ENCODE assay signal across 9 mouse cellular contexts in the genomic region with DNA sequence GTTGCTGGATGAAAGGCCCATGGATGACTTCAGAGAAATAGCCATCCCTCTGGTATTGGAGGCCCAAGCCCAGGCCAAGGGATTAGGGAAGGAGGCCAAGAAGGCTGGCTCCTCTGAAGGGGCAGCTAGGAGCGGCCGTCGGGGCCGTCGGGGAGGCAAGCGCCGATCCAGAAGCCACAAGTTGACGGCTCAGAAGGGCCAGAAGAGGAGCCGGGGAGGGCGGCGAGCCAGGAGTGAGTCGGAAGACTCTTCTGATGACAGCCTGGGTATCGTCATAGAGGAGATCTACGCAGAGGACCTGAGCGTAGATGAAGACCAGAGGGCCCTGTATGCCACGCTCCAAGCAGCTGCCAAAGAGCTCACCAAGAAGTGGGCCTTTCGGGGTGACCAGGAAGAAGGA. TPM values are rescaled to one million over a fixed set of nuclear protein-coding genes. Genes with fewer than 3 reads are reported as not detected.
DNase-seq lines count a peak whose midpoint lies in the region; ATAC-seq lines count a peak whose summit lies in the region.
"Had no signal": no experiment of that assay in that cellular context is flagged by ENCODE, and none has a peak within 500 bp of the region (broad histone marks: within the 10 kb centered on the region; RNA-seq: fewer than 3 reads in every experiment).

No protein-coding gene starts in this region.

- no peak for DNase-seq in kidney, adult 11 months
- DNase-seq in cerebellum, adult 9-10 months = peak; percentile 71
- no peak for DNase-seq in ovary, postnatal 10 days (ENCODE audit: low spot score)
- no peak for DNase-seq in right cerebral cortex, adult 2 months (ENCODE audit: low spot score in 2 of 2)

- peaks cover 52% of the 10 kb centered on the region for H3K4me1 ChIP-seq in kidney, embryonic 16.5 days (ENCODE audit: insufficient read depth, low read length)
- peaks cover 29 to 48% of the 10 kb centered on the region in 2 experiments for H3K4me1 ChIP-seq in heart, embryonic 14.5 days (ENCODE audit: control insufficient read depth in 2 of 2, insufficient read depth in 2 of 2, low read length in 2 of 2)
- H3K4me1 ChIP-seq in midbrain, embryonic 13.5 days (replicated peaks) = peaks cover 93% of the 10 kb centered on the region

- no peak overlapping the region for H3K27ac ChIP-seq in kidney, embryonic 16.5 days (ENCODE audit: low read length)
- no peak overlapping the region for H3K27ac ChIP-seq in heart, embryonic 14.5 days (replicated peaks in 1 of 2; ENCODE audit: control insufficient read depth in 1 of 2, insufficient read depth in 1 of 2, low read depth in 2 of 2, low read length in 2 of 2)
- peak overlapping the region; percentile 96 for H3K27ac ChIP-seq in midbrain, embryonic 13.5 days

- H3K36me3 ChIP-seq in kidney, embryonic 16.5 days (ENCODE audit: insufficient read depth, low read length) = no peaks in the 10 kb centered on the region
- H3K36me3 ChIP-seq in heart, embryonic 14.5 days (ENCODE audit: control insufficient read depth, insufficient read depth, low read length) = no peaks in the 10 kb centered on the region
- H3K36me3 ChIP-seq in midbrain, embryonic 13.5 days = 0 out of 2 replicates have a peak, but pooled peaks cover 2% of the 10 kb centered on the region

- 23% methylated on average over 17 of the region's 17 CpGs for WGBS in kidney, embryonic 16.5 days
- WGBS in heart, embryonic 14.5 days = 12% methylated on average over 17 of the region's 17 CpGs
- WGBS in midbrain, embryonic 13.5 days = 10% methylated on average over 17 of the region's 17 CpGs

- ATAC-seq in kidney, embryonic 16.5 days (ENCODE audit: low FRiP score, low TSS enrichment) = no peak
- no peak for ATAC-seq in heart, embryonic 14.5 days (ENCODE audit: insufficient number of reproducible peaks, insufficient read depth, low FRiP score, low read depth)
- no peak for ATAC-seq in midbrain, embryonic 13.5 days
- no peak for ATAC-seq in erythroblast, adult 5-6 weeks (replicated peaks; ENCODE audit: low FRiP score, poor library complexity, severe bottlenecking)

- peak overlapping the region; percentile 88 for H3K4me2 ChIP-seq in kidney, embryonic 16.5 days (replicated peaks; ENCODE audit: low read depth, low read length)
- peak overlapping the region; percentile 94 for H3K4me2 ChIP-seq in heart, embryonic 14.5 days (ENCODE audit: low read length)
- peak overlapping the region; percentile 95 for H3K4me2 ChIP-seq in midbrain, embryonic 13.5 days (replicated peaks)

- peaks cover 52% of the 10 kb centered on the region for H3K27me3 ChIP-seq in kidney, embryonic 16.5 days (ENCODE audit: insufficient read depth, low read length)
- H3K27me3 ChIP-seq in heart, embryonic 14.5 days (ENCODE audit: control insufficient read depth, insufficient read depth, low read length) = peaks cover 42% of the 10 kb centered on the region
- H3K27me3 ChIP-seq in midbrain, embryonic 13.5 days = peaks cover 45% of the 10 kb centered on the region

- H3K9ac ChIP-seq in kidney, embryonic 16.5 days (replicated peaks; ENCODE audit: low read length) = peak overlapping the region; percentile 5
- H3K9ac ChIP-seq in heart, embryonic 14.5 days (ENCODE audit: low read length) = no peak overlapping the region
- peak overlapping the region; percentile 98 for H3K9ac ChIP-seq in midbrain, embryonic 13.5 days (replicated peaks)

- H3K4me3 ChIP-seq in kidney, embryonic 16.5 days (ENCODE audit: low read length) = peak overlapping the region; percentile 71
- peak overlapping the region in 1 of 2 experiments; percentile 63; a peak in 2 of 4 replicates for H3K4me3 ChIP-seq in heart, embryonic 14.5 days (ENCODE audit: control insufficient read depth in 1 of 2, insufficient read depth in 1 of 2, low read depth in 1 of 2, low read length in 2 of 2)
- peak overlapping the region; percentile 80 for H3K4me3 ChIP-seq in midbrain, embryonic 13.5 days (replicated peaks)

- H3K9me3 ChIP-seq in kidney, embryonic 16.5 days (ENCODE audit: low read length) = no peaks in the 10 kb centered on the region
- H3K9me3 ChIP-seq in heart, embryonic 14.5 days (ENCODE audit: control insufficient read depth, low read length) = no peaks in the 10 kb centered on the region
- no peaks in the 10 kb centered on the region for H3K9me3 ChIP-seq in midbrain, embryonic 13.5 days

RNA-seq across cellular contexts. Expression of a gene that starts 0.9 kb away (rescaled TPM):
- 7.4 and 7.5 TPM in 2 replicates for polyA plus RNA-seq in kidney, embryonic 16.5 days (2015; fragmentation: Nextera tagmentation; extraction: Ambion mirVana)
- 2.8 TPM in 2 replicates for polyA plus RNA-seq in heart, embryonic 14.5 days (2014; fragmentation: Nextera tagmentation; extraction: Ambion mirVana)
- 119 and 120 TPM in 2 replicates for polyA plus RNA-seq in midbrain, embryonic 13.5 days (2015; fragmentation: Nextera tagmentation; extraction: Ambion mirVana)
- not detected in 2 replicates for total RNA-seq in erythroblast, adult 5-6 weeks (2015; ENCODE audit: low replicate concordance)
- not detected in 2 replicates for total RNA-seq in erythroblast, adult 5-6 weeks (2017; ENCODE audit: low replicate concordance)
- total RNA-seq: MEL had no signal

RNA-seq across cellular contexts. Expression of a gene that starts 14.1 kb away (rescaled TPM):
- polyA plus RNA-seq in kidney, embryonic 16.5 days (2015; fragmentation: Nextera tagmentation; extraction: Ambion mirVana) = 0.62 and 0.65 TPM in 2 replicates
- 0.04 and 0.45 TPM in 2 replicates for polyA plus RNA-seq in heart, embryonic 14.5 days (2014; fragmentation: Nextera tagmentation; extraction: Ambion mirVana)
- 54.7 and 60.8 TPM in 2 replicates for polyA plus RNA-seq in midbrain, embryonic 13.5 days (2015; fragmentation: Nextera tagmentation; extraction: Ambion mirVana)
- total RNA-seq in erythroblast, adult 5-6 weeks (2015; ENCODE audit: low replicate concordance) = not detected in 2 replicates
- total RNA-seq in erythroblast, adult 5-6 weeks (2017; ENCODE audit: low replicate concordance) = not detected in 2 replicates

RNA-seq across cellular contexts. Expression of a gene that starts 21.5 kb away (rescaled TPM):
- polyA plus RNA-seq in kidney, embryonic 16.5 days (2015; fragmentation: Nextera tagmentation; extraction: Ambion mirVana) = 145 and 154 TPM in 2 replicates
- 119 and 152 TPM in 2 replicates for polyA plus RNA-seq in heart, embryonic 14.5 days (2014; fragmentation: Nextera tagmentation; extraction: Ambion mirVana)
- polyA plus RNA-seq in midbrain, embryonic 13.5 days (2015; fragmentation: Nextera tagmentation; extraction: Ambion mirVana) = 297 and 325 TPM in 2 replicates
- total RNA-seq in erythroblast, adult 5-6 weeks (2015; ENCODE audit: low replicate concordance) = 41.1 and 44.1 TPM in 2 replicates
- 157 and 162 TPM in 2 replicates for total RNA-seq in erythroblast, adult 5-6 weeks (2017; ENCODE audit: low replicate concordance)

RNA-seq across cellular contexts. Expression of a gene that starts 37.5 kb away (rescaled TPM):
- polyA plus RNA-seq in kidney, embryonic 16.5 days (2015; fragmentation: Nextera tagmentation; extraction: Ambion mirVana) = 0.20 and 0.26 TPM in 2 replicates
- polyA plus RNA-seq in heart, embryonic 14.5 days (2014; fragmentation: Nextera tagmentation; extraction: Ambion mirVana) = 0.08 and 0.12 TPM in 2 replicates
- polyA plus RNA-seq in midbrain, embryonic 13.5 days (2015; fragmentation: Nextera tagmentation; extraction: Ambion mirVana) = 3.4 and 4.3 TPM in 2 replicates
- not detected in 2 replicates for total RNA-seq in erythroblast, adult 5-6 weeks (2015; ENCODE audit: low replicate concordance)
- 0.28 TPM in 1 of 2 replicates, not detected in the other for total RNA-seq in erythroblast, adult 5-6 weeks (2017; ENCODE audit: low replicate concordance)
- total RNA-seq: MEL had no signal

RNA-seq across cellular contexts. Expression of a gene that starts 39.1 kb away (rescaled TPM):
- polyA plus RNA-seq in kidney, embryonic 16.5 days (2015; fragmentation: Nextera tagmentation; extraction: Ambion mirVana) = 1.9 and 2.6 TPM in 2 replicates
- 0.38 and 0.57 TPM in 2 replicates for polyA plus RNA-seq in heart, embryonic 14.5 days (2014; fragmentation: Nextera tagmentation; extraction: Ambion mirVana)
- polyA plus RNA-seq in midbrain, embryonic 13.5 days (2015; fragmentation: Nextera tagmentation; extraction: Ambion mirVana) = 0.41 and 0.54 TPM in 2 replicates
- 1.3 and 6.7 TPM in 2 replicates for total RNA-seq in erythroblast, adult 5-6 weeks (2015; ENCODE audit: low replicate concordance)
- 1.5 and 1.8 TPM in 2 replicates for total RNA-seq in erythroblast, adult 5-6 weeks (2017; ENCODE audit: low replicate concordance)

Comparison
In these comparisons a context has a peak if more than half of its experiments do, and no peak if none do; other contexts are left out.
1. RNA of a gene that starts 0.9 kb away (polyA plus RNA-seq): 119 to 120 TPM in midbrain, embryonic 13.5 days; 7.4 to 7.5 TPM in kidney, embryonic 16.5 days and 2.8 TPM in heart, embryonic 14.5 days; every median in the first group is over 10 times any median in the second.
2. RNA of a gene that starts 14.1 kb away (polyA plus RNA-seq): 54.7 to 60.8 TPM in midbrain, embryonic 13.5 days; 0.62 to 0.65 TPM in kidney, embryonic 16.5 days and 0.04 to 0.45 TPM in heart, embryonic 14.5 days; every median in the first group is over 10 times any median in the second.
3. Peak in every context shown above with its lines, with median percentiles within 50 percentile points of each other: H3K4me2 ChIP-seq.